ENCODE assay signal across 15 mouse cellular contexts in genomic region chr3:28811441-28811840, GRCm38 (mm10).
"Had no signal": no experiment of that assay in that cellular context is flagged by ENCODE, and none has a peak within 500 bp of the region (broad histone marks: within the 10 kb centered on the region; RNA-seq: fewer than 3 reads in every experiment).

No protein-coding gene starts in this region.

- H3K27ac ChIP-seq: lung, embryonic 15.5 days; macrophage; midbrain, embryonic 13.5 days; midbrain, embryonic 15.5 days; neural tube, embryonic 12.5 days; stomach, embryonic 15.5 days; stomach, postnatal 0 days had no signal

- DNase-seq: lung, adult 2 months; lung, postnatal 14 days; lung, postnatal 36 days; right cerebral cortex, postnatal 14 days; thymus, adult 2 months; thymus, postnatal 25 days; thymus, postnatal 4 days had no signal

- H3K9me3 ChIP-seq: lung, embryonic 15.5 days; megakaryocyte, embryonic 14.5 days; midbrain, embryonic 13.5 days; midbrain, embryonic 15.5 days; neural tube, embryonic 12.5 days; stomach, embryonic 15.5 days had no signal

- H3K9ac ChIP-seq: lung, embryonic 15.5 days; midbrain, embryonic 13.5 days; midbrain, embryonic 15.5 days; neural tube, embryonic 12.5 days; stomach, embryonic 15.5 days had no signal

- H3K4me1 ChIP-seq: stomach, embryonic 15.5 days had no signal

- H3K27me3 ChIP-seq: lung, embryonic 15.5 days; midbrain, embryonic 13.5 days; midbrain, embryonic 15.5 days; neural tube, embryonic 12.5 days; stomach, embryonic 15.5 days had no signal

- H3K4me3 ChIP-seq: lung, embryonic 15.5 days; megakaryocyte, embryonic 14.5 days; midbrain, embryonic 13.5 days; midbrain, embryonic 15.5 days; neural tube, embryonic 12.5 days; stomach, embryonic 15.5 days had no signal
